Mouse (Mus musculus) embryonic facial prominence, embryonic 15.5 days (tissue): ENCODE results near the gene Ntmt1. TPM values are rescaled to one million over a fixed set of nuclear protein-coding genes. Genes with fewer than 3 reads are reported as not detected.

Source experiments
- polyA plus RNA-seq: library from polyadenylated mRNA; unstranded; fragments of >200 nt; fragmentation: Nextera tagmentation; extraction: Ambion mirVana; gene quantifications from 2 replicates; pipeline ENCODE4 v1.2.1, GENCODE M21; 2015

The Ntmt1 gene
- polyA plus RNA-seq, 1 experiment from 2014 or later: 87.0 TPM

Other genes with a start within 250 kb of the Ntmt1 start
- 1.8 and 3.2 TPM in 2 replicates for gene Cstad, start 212.8 kb upstream of the Ntmt1 start, polyA plus RNA-seq
- gene 1700001O22Rik, start 4.2 kb upstream of the Ntmt1 start, polyA plus RNA-seq: 2.7 and 3.7 TPM in 2 replicates
- 37.8 and 37.9 TPM in 2 replicates for gene Asb6, start 22.5 kb downstream of the Ntmt1 start, polyA plus RNA-seq
- 77.3 and 88.8 TPM in 2 replicates for gene Prrx2, start 27.1 kb downstream of the Ntmt1 start, polyA plus RNA-seq
- 27.0 and 32.4 TPM in 2 replicates for gene Ptges, start 122.0 kb downstream of the Ntmt1 start, polyA plus RNA-seq
- gene Tor1b, start 145.1 kb downstream of the Ntmt1 start, polyA plus RNA-seq: 41.4 and 41.6 TPM in 2 replicates
- 79.1 and 84.7 TPM in 2 replicates for gene Tor1a, start 160.1 kb downstream of the Ntmt1 start, polyA plus RNA-seq
- gene BC005624, start 174.4 kb downstream of the Ntmt1 start, polyA plus RNA-seq: 64.4 TPM in 2 replicates
- gene Usp20, start 174.5 kb downstream of the Ntmt1 start, polyA plus RNA-seq: 29.4 and 31.1 TPM in 2 replicates